Mouse (Mus musculus): ENCODE measurements around the gene Map3k6.

The Map3k6 gene

GRCm38 (mm10) chr4:133286476-133287077, 46.0 kb downstream of the Map3k6 start:
- no peak for DNase-seq

- DNase-seq: no peak
Measured at GRCm38 (mm10) chr4:133291255-133291654, 50.6 kb downstream of the Map3k6 start.

GRCm38 (mm10) chr4:133292405-133292804, 51.8 kb downstream of the Map3k6 start:
- no peak for DNase-seq

GRCm38 (mm10) chr4:133292901-133293843, 52.6 kb downstream of the Map3k6 start:
- no peak for DNase-seq

- no peak for DNase-seq
Measured at GRCm38 (mm10) chr4:133294084-133294483, 53.5 kb downstream of the Map3k6 start.

- no peak for DNase-seq
Measured at GRCm38 (mm10) chr4:133297360-133297759, 56.7 kb downstream of the Map3k6 start.

GRCm38 (mm10) chr4:133297801-133298238, 57.2 kb downstream of the Map3k6 start:
- peak; percentile 83 for DNase-seq

GRCm38 (mm10) chr4:133298516-133299365, 58.1 kb downstream of the Map3k6 start:
- DNase-seq: peak; percentile 80

GRCm38 (mm10) chr4:133299701-133300100, 59.1 kb downstream of the Map3k6 start:
- peak; percentile 77 for DNase-seq

- no peak for DNase-seq
Measured at GRCm38 (mm10) chr4:133300421-133300820, 59.8 kb downstream of the Map3k6 start.

- DNase-seq: peak; percentile 60
Measured at GRCm38 (mm10) chr4:133301802-133302201, 61.2 kb downstream of the Map3k6 start.
